Mouse (Mus musculus) cerebellum, adult 18-20 months (tissue): ENCODE results near the gene Olfr1320.

Source experiments
- DNase-seq, 2 experiments: peaks; one replicate each; pipeline ENCODE4 v3.0.0; 2021

Gene Olfr1320

DNA sequence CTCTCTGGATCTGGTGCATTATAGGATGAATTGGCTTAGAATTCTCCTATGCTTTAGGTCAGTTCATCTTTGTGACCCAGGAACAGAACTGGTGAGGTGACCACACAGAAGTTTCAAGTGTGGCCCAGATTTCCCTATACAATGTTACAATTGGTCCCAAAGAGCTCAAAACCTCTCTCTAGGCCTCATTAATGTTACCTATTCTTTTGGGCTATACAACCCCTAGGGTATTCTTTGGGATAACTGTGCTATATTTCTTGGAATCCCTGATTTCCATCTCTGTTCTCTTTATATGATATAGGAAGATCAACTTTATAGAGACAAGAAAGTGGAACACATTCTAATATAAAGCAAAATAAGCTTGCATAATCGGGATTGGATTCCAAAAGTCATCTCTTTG is at the start of gene Olfr1320:
Olfr1320 (plus strand) TSS at position 301 of the 400 bp plus-strand sequence.
- DNase-seq = no peak

GRCm38 (mm10) chrX:49627566-49627965 is 44.6 kb upstream of the Olfr1320 start:
- DNase-seq = no peak

GRCm38 (mm10) chrX:49631195-49631594 is 40.9 kb upstream of the Olfr1320 start:
- DNase-seq = no peak

DNA sequence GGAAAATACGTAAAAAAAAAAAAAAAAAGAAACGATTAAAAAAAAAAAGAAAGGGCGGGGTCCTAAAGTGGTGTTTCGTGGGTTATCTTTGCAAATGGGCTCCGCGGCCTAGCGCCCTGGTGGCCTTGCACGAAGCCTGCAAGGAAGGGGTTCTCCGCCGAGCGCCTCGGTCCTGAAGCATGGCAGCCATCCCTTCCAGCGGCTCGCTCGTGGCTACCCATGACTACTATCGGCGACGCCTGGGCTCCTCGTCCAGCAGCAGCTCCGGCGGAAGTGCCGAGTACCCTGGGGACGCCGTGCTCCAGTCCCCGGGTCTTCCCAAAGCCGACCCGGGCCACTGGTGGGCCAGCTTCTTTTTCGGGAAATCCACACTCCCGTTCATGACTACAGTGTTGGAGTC is 11.4 kb upstream of the Olfr1320 start:
- DNase-seq = peak; percentile 8 to 11
